Comparison of ENCODE assay signal across 10 mouse cellular contexts in the genomic region with DNA sequence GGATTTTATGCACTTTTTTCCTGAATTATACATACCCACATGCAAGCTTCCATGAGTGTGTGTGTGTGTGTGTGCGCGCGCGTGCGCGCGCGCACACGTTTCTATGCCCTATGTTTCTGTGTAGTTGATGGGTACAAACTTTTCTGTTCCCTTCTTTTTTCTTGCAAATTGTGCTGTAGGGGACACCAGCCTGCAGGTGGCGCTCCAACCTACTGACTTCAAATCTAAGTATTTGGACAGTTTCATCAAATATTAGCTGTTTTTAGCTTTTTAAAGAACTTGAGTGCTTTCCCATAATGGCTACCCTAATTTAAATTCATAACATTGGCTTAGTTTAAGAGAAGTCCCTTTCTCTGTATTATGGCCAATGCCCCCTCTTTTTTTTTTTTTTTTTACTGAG.
DNase-seq lines count a peak whose midpoint lies in the region; ATAC-seq lines count a peak whose summit lies in the region.
"Had no signal": no experiment of that assay in that cellular context is flagged by ENCODE, and none has a peak within 500 bp of the region (broad histone marks: within the 10 kb centered on the region; RNA-seq: fewer than 3 reads in every experiment).

No protein-coding gene starts in this region.

- no peak overlapping the region for H3K9ac ChIP-seq in neural tube, embryonic 11.5 days (ENCODE audit: low read length)
- H3K9ac ChIP-seq in neural tube, embryonic 15.5 days (replicated peaks) = no peak overlapping the region
- H3K9ac ChIP-seq: embryonic facial prominence, embryonic 12.5 days had no signal

- no peaks in the 10 kb centered on the region for H3K9me3 ChIP-seq in neural tube, embryonic 11.5 days (ENCODE audit: control insufficient read depth, low read length)
- H3K9me3 ChIP-seq in neural tube, embryonic 15.5 days (replicated peaks) = no peaks in the 10 kb centered on the region
- H3K9me3 ChIP-seq: embryonic facial prominence, embryonic 12.5 days had no signal

- intact Hi-C loops in gastrocnemius, postnatal 14 days (cut with DNase I; ENCODE audit: low total_unique reads) = no loop called here
- intact Hi-C loops in heart, postnatal 14 days (cut with DNase I) = no loop called here

- 95% methylated on average over 10 of the region's 10 CpGs for WGBS in neural tube, embryonic 11.5 days
- WGBS in neural tube, embryonic 15.5 days = 94% methylated on average over 10 of the region's 10 CpGs

- no peak overlapping the region for H3K27ac ChIP-seq in neural tube, embryonic 11.5 days (ENCODE audit: low read depth, low read length)
- no peak overlapping the region for H3K27ac ChIP-seq in neural tube, embryonic 15.5 days (replicated peaks)
- H3K27ac ChIP-seq: embryonic facial prominence, embryonic 12.5 days had no signal

- no peak overlapping the region for H3K4me2 ChIP-seq in neural tube, embryonic 11.5 days (ENCODE audit: low read depth)
- no peak overlapping the region for H3K4me2 ChIP-seq in neural tube, embryonic 15.5 days
- H3K4me2 ChIP-seq: embryonic facial prominence, embryonic 12.5 days had no signal

- H3K27me3 ChIP-seq in neural tube, embryonic 11.5 days (ENCODE audit: control insufficient read depth, insufficient read depth, low read length) = no peaks in the 10 kb centered on the region
- H3K27me3 ChIP-seq in neural tube, embryonic 15.5 days (replicated peaks) = no peaks in the 10 kb centered on the region
- H3K27me3 ChIP-seq: embryonic facial prominence, embryonic 12.5 days had no signal

- H3K36me3 ChIP-seq in neural tube, embryonic 11.5 days (ENCODE audit: control insufficient read depth, insufficient read depth, low read length) = no peaks in the 10 kb centered on the region
- H3K36me3 ChIP-seq in neural tube, embryonic 15.5 days = no peaks in the 10 kb centered on the region
- H3K36me3 ChIP-seq: embryonic facial prominence, embryonic 12.5 days had no signal

- ATAC-seq in neural tube, embryonic 11.5 days (ENCODE audit: insufficient read depth, low FRiP score, low TSS enrichment) = no peak
- no peak for ATAC-seq in neural tube, embryonic 15.5 days (ENCODE audit: low FRiP score)
- ATAC-seq in CD4-positive, CD25-positive, alpha-beta regulatory T cell, adult 4 months = no peak

- H3K4me1 ChIP-seq in neural tube, embryonic 11.5 days (ENCODE audit: control insufficient read depth, insufficient read depth, low read length) = no peaks in the 10 kb centered on the region
- no peaks in the 10 kb centered on the region for H3K4me1 ChIP-seq in neural tube, embryonic 15.5 days
- H3K4me1 ChIP-seq: embryonic facial prominence, embryonic 12.5 days had no signal

- DNase-seq in gastrocnemius, postnatal 10 days = peak; percentile 3
- no peak for DNase-seq in gastrocnemius, postnatal 14 days
- DNase-seq in neural tube, embryonic 11.5 days (ENCODE audit: low spot score) = peak; percentile 9
- DNase-seq in cerebellum, postnatal 14 days = peak; percentile 17 to 53
- peak; percentile 26 for DNase-seq in right cerebral cortex, postnatal 4 days
- DNase-seq in heart, postnatal 14 days = no peak
- DNase-seq: lung, postnatal 14 days had no signal

- H3K4me3 ChIP-seq in neural tube, embryonic 11.5 days (ENCODE audit: low read depth, low read length) = no peak overlapping the region
- no peak overlapping the region for H3K4me3 ChIP-seq in neural tube, embryonic 15.5 days (replicated peaks)
- H3K4me3 ChIP-seq: embryonic facial prominence, embryonic 12.5 days had no signal

Comparison
In these comparisons a context has a peak if more than half of its experiments do, and no peak if none do; other contexts are left out.
1. DNase-seq: peak in gastrocnemius, postnatal 10 days (single experiment), neural tube, embryonic 11.5 days (single experiment), cerebellum, postnatal 14 days (2 of 2) and right cerebral cortex, postnatal 4 days (single experiment); none in gastrocnemius, postnatal 14 days (single experiment) and heart, postnatal 14 days (0 of 2).